Mouse (Mus musculus) adrenal gland, postnatal 36 days (tissue): Measurements from ENCODE around the gene Cilp2. TPM values are rescaled to one million over a fixed set of nuclear protein-coding genes. Genes with fewer than 3 reads are reported as not detected.

Source experiments
- DNase-seq, 2 experiments: peaks; one replicate each; pipeline ENCODE4 v3.0.0; 2021; ENCODE audit warnings: mixed read lengths in 1 of 2
- long read RNA-seq, 2 experiments: library from polyadenylated mRNA; stranded (forward); transcript quantifications; one replicate each; pipeline ENCODE4 v2.0.0; 2021; ENCODE audit warnings: borderline sequencing depth in 2 of 2
- total RNA-seq, 2 experiments: library from RNA; stranded (reverse); gene quantifications; 2 replicates each; pipeline ENCODE4 v1.2.3; 2021

Cilp2 gene
- under 1 TPM in 1 of 2 experiments, not detected in 1; 0.10 TPM for total RNA-seq
- long read RNA-seq, experiment 1, partial matches to known transcripts, result 0 of 1 reads
- long read RNA-seq, experiment 1, other reads (novel, unspliced or antisense), result 1 of 1 reads
- long read RNA-seq, experiment 2, partial matches to known transcripts, result 0 of 1 reads
- long read RNA-seq, experiment 2, other reads (novel, unspliced or antisense), result 1 of 1 reads

DNA sequence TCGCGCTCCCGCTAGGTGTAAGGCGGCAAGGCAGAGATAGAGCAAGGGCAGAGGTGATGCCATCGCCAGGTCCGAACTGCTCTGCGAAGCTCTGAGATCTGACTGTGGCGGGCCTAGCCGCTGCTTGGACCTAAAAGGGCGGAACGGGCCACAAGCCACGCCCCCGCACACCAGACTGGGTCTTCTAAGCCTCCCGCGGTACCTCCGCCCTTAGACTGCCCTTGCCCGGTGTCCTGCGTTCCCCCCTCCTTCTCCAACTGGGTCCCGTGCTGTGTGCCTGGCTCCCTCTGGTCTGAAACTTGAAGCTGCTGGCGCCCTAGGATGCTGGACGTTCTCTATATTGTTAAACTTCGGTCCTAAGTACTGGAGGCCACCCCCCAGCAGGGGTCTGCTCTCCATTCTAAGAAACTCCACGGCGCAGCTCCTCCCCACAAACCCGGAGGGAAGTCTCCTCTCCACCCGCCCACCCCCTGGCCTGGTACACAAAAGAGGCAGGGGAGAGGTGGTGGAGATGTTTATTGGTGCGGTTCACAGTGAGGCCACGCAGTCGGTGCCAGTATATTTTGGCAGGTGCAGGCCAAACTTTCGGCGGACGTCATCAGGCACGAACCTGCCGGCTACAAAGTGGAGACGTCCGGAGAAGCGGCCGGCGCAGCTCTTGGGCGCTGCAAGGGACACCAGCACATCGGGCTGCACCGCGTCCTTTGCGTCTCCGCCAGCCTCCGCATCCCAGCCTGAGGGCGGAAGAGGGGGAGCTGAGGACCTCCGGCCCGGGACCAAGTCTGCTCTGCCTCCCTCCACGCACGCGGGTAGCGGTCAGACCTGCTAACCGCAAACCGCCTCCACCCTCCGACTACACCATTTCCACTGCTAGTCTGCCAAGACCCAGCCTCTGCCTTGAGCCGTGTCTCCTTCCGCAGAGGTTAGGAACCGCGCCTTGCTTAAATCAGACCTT lies at the start of gene Cilp2:
Gene Cilp2, minus strand, starts transcription at position 399 of the 955 bp plus-strand sequence.
- DNase-seq, result peak in 1 of 2 experiments; percentile 52

DNA sequence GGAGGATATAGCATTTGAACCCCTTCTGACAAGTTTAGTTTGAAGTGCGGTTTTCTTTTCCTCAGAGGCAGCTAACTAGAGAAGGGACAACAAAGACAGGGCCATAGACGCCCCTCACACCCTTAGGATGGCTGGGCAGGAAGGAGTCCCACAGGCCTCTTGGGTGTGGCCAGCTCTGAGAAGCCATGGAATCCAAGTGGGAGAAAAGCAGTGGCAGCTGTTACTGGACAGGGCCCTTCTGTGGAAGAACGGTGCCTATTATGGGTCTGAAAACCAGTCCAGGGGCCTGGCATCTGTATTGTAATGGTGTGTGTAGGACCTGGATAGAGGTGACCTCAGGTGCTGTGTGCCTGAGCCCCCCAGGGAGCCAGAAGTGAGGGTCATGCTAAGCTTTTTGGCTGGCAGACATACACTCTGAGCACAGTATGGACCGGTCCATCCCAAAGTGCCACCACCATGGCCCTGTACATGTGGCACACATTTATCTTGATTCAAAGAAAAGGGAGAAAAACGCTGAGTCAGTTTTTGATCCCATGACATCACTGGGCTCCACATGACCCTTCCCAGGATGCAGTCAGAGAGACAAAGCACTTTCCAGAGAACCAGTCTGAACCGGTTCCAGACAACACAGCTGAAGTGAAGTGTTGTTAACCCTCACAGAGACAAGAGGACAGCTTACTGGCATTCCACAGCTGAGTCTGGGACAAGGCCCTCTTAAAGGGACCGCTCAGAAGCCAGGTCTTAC lies 48.7 kb upstream of the Cilp2 start:
- DNase-seq, result no peak

DNA sequence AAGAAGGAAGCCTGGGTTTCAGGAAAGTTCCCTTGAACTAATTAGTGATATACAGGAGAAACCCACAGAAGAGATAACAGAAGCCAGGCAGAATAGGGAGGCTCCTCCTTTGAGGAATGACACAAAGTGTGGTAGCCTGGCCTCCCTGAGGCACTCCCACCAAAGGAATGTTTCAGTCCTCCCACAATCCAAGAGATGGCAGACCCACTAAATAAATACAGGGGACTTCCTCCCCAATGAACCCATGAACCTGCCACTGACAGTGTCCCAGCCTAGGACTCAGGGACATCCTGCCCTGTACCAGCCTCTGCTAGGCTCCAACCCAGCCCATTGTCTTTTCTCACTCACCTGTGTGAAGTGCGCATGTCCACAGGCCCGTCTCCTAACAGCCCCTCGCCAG lies 47.9 kb upstream of the Cilp2 start:
- DNase-seq, result no peak

DNA sequence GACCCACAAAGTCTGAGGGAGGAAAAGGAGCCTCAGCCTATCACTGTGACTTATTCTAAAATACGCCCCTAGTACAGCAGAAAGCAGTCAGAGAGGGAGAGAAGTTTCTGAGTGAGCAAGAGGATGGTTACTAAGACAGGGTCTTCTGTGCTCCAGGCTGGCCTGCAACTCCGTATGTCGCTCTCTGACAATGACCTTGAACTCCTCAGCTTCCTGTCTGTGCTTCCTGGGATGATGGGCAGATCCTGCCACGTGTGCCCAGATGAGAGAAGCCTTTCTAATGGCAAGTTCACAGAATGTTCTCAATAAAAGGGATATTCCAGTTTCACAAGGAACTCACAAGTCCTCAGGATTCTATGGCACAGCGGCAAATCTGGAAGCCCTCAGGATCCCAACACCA lies 47.1 kb upstream of the Cilp2 start:
- DNase-seq, result no peak

DNA sequence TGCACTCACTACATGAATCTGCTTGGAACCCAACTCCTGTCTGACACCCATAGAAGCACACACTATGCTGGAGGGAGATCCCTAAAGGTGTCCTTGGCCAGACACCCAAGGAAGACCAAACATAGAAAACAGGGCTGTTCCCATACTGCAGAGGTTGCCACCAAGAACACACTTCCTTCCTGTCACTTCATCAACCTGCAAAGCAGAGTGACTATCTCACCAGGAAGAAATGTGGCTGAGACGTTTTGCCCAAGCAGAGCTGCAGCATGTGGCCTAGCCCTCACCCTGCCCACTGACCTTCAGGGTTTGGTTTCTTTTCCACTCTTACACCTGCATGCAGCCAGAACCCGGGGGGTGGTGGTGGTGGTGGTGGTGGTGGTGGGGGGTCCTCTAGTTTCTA lies 46.3 kb upstream of the Cilp2 start:
- DNase-seq, result no peak

DNA sequence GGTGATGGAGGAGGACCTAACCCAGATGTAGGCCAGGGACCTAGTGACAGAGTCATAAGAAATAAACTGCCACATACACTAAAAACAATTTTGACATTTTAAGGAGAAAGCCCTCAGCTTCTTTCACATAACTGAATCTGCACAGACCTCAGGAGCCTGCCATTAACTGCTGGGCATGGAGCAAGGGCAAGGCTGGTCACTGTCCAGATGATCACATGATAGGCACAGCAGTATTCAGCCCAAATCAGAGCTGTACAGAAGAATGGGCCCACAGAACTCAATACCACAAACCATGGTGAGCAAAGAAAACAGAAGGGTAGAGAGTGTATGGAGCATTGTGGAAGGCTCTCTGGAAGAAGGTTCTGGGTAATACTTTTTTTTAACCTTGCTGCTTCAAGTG lies 39.4 kb upstream of the Cilp2 start:
- DNase-seq, result no peak

DNA sequence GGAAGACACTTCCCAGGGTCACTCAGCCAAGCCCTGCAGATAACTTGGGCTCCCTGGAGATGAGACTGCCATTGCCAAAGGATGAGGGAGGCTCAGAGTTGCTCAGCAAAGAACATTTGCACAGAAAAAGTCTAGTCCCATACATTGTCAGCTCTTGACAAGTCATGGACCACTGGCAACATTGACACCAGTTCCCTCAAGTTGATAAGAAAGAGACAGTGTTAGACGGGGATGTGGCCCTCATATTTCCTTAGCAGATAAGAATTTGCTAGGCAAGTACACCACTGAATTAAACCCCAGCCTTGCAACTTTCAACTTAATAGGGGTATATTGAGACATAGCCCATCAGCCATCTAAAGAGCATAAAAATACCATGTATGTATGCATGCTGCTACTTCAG lies 36.5 kb upstream of the Cilp2 start:
- no peak for DNase-seq

DNA sequence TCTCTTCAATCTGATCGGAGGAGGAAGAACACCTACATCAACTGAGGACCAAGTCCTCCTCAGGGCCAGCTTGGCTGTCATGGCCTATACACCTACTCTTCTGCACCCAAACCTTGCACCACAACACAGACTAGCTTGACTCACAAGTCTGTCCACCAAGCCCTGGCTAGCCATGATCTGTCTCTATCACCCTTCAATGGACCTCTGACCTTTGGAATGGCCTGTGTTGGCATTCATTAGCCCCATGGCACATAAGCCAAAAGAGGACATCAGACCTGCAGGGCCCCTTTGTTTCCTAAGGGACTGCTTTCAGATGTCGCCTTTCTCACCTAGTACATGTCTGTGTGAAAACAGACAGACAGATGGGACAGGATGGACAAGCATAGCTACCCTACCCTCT lies 33.7 kb upstream of the Cilp2 start:
- DNase-seq, result no peak

DNA sequence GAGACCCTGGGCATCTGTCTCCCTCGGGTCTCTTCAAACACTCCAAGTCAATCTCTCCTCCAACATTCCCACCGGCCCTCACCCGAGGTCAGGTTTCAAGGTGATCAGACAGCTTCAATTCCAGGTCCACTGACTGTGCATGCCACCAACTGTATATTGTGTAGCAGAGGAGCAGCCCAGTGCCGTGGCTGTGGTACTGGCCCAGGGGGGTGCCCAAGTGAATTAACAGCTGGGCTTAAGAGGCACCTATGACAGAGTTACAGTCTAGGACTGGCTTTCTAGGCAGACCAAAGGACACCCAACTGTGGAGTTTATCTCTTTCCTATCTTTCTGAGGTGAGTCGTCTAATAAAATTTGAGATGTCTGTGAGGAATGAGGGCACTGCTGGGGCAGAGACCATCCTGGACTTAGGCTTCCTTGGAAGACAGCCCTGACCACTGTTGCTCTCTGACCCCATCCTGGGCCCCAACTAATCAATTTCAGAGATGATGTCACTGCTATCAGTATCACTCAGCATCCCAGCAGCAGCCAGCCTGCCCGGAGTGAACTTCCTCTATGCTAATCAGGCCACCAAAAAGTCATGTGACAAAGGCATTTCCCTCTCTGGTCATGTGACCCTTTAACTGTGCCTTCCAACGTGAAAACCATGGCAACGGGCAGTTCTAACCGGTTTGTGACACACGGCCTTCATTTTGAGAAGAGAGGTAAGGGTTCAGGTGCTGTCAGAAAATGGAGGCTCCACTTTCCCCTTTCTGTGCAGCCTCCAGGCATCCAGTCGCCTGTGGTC lies 32.6 kb upstream of the Cilp2 start:
- peak; percentile 53 to 62 for DNase-seq

DNA sequence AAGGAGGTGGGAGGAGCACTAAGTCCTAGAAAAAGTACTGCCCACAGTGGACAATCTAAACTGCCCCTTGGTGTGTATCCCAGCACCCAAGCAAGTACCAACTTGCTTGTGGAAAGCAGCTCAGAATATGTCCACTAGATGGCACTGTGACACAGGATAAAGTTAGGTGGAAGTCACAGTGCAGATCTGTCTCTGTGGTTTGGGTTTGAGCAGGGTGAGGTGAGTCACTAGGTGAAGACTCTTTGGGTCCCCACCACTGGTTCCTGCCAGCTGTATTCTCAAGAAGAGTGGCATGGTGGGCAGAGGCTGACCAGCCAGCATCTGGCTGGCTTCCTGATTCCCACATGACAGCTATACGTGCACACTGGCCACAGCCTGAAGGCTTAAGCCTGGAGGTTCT lies 31.5 kb upstream of the Cilp2 start:
- peak; percentile 65 to 79 for DNase-seq

DNA sequence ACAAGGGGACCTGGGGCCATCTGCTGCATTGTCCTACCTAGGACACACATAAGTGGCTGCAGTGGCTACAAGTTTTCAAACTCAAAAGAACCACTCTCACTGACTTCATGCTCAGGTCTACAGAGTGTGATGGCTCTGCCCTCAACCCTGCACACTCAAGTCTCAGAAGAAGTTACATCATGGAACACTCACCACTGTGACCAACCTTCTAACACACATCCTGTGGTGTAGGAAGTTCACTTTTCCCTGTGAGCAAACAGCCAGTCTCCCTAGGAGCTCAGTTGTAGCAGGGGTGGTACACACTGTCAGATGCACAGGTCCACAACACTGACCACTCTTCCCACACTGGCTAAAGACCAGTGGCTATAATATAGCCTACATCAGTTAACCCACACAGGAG lies 31.0 kb upstream of the Cilp2 start:
- no peak for DNase-seq

DNA sequence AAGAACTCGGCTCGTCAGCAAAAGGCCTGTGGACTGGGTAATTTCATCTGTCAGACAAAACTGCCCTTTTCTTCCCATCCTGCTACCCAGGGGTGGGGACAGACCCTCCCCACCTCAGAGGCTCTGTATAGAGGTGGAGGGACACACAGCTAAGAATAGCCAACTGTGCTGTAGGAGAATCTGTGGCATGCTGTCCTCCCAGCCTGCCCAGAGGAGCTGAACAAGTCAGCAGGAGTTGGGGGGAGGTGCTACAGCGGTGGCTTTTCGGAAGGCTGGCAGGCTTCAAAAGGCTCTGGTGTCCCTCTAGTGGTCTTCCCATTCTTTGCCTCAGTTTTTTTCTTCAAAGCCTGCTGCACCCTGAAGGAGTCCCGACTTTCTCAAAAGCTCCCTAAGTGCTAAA lies 28.3 kb upstream of the Cilp2 start:
- DNase-seq, result no peak

DNA sequence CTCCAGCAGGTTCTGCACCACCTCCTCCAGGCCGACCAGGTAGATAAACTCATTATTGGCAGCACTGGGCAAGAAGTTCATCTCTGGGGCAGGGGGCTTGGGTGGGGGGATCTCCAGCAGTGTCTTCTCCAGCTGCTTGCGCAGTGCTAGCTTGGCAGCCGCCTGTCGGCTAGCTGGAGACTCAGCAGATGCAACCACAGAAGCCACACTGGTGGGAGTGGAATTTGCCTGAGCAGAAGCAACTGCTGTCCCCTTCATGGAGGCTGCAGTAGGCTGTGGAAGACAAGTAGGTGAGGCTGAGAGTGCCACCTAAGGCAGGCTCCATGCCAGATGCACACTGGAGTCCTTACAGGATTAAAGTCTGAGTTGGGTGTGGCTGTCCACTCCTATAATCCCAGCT lies 27.0 kb upstream of the Cilp2 start:
- no peak for DNase-seq

DNA sequence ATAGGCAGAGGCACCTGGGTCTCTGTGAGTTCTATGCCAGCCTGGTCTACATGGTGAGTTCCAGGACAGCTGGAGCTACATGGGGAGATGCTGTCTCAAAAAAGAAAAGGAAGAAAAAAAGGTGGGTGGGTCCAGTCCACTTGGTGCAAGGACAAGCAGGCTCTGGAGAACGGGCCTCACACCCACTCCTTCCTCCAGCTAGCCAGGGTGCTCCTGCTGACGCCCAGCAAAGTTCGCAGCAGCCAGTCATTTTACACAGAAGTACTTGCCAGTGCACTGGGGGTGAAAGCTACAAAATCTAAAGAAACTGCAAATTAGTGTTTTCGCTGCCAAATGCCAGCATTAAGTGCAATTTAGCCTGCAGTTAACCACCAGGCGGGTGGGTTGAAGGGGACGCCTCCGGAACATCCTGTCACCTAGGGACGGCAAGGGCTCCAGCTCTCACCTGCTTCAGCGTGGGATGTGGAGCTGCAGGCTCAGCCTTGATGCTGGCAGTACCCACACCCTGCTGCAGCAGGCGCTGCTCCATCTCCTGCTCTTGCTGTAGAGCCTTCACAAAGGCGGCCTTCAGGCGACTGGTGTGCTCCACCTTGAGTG lies 25.1 kb upstream of the Cilp2 start:
- DNase-seq, result no peak

DNA sequence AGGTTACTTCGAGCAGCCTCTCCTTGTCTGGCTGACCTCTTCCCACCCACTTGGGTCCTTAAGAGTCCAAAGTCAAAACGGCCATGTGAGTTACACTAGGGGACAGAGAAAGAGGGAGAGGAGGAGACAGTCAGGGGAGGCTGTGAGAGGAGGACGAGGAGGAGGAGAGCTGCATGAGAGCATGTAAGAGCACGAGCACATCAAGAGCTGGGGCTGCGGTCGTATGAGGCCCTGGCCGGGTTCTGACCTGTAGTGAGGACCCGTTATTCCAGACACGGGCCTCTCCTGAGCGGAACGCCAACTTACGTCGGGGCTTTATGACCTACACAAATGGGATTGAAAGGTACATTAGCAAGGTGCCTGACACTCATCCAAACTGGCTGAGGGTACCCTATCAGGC lies 24.4 kb upstream of the Cilp2 start:
- no peak for DNase-seq

DNA sequence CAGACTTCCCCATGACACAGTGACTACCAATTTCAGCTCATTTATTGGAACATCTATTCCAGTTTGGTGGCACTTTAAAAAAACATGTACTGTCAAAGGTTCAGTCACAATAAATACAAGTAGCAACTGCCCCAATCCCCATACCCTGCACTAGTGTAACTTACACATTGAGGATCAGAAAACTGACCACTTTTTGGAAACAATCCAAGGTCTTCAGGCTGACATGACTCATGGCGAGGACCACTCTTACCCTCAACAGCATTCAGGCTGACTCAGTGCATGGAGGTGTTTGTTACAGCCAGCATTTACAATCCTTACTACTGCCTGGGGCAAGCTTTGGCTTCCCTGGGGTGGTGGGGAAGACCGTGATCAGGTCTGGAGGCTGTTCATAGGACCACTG lies 19.6 kb upstream of the Cilp2 start:
- DNase-seq, result no peak

DNA sequence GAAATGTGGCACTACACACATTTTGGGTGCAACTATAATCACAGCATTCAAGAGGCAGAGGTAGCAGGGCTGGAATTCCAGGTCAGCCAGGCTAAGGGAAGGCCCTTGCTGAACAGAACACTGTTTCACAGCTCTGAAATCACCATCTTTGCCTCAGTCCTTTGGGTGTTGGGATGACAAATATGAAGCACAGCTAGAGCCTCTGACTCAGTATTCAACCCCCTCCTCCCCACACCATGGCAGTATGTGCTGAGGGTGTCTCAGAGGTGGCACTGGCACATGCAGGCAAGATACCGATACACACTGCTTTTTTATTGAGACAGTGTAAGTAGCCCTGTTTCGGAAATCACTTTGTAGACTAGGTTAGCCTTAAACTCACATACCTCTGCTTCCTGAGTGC lies 18.8 kb upstream of the Cilp2 start:
- no peak for DNase-seq

DNA sequence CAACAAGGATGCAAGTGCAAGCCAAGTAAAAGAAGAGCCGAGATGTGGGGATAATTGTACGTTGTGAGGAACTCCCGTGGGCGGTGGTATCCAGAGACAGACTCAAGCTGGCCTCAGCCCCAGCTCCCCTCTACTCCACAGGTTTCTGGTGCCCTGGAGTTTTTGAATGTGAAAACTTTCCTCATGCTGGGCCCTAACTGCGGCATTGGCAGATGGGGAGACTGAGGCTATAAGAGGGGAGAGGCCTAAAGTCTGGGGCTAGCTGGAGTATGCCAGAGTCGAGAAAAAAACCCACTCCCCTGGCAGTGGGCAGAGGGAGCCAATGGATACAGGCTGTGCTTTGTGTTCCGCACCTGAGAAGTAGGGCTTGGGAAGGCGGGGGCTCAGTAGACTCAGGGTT lies 16.6 kb upstream of the Cilp2 start:
- no peak for DNase-seq

DNA sequence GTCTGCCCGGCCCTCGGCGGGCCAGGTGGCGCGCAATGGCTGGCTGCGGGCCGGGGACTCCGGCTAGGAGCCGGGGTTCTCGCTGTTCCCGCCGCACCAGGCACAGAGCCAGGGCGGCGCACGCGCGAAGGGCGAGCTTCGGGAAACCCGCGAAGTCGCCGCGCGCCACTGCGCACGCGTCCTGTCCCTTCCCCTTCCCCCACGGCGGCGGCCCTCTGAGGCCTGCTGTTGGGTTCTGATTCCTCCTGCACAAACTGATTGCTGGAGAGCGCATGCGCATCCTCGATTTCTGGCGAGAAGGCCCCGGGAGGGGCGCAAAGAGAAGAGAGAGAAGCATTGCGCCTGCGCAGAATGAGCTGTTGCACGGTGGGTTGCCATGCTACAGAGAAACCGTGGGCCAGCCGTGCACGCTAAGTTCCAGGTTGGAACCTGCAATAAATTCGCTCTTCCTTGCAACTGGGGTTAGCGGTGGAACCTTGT lies 15.6 kb upstream of the Cilp2 start:
- peak; percentile 99 for DNase-seq

DNA sequence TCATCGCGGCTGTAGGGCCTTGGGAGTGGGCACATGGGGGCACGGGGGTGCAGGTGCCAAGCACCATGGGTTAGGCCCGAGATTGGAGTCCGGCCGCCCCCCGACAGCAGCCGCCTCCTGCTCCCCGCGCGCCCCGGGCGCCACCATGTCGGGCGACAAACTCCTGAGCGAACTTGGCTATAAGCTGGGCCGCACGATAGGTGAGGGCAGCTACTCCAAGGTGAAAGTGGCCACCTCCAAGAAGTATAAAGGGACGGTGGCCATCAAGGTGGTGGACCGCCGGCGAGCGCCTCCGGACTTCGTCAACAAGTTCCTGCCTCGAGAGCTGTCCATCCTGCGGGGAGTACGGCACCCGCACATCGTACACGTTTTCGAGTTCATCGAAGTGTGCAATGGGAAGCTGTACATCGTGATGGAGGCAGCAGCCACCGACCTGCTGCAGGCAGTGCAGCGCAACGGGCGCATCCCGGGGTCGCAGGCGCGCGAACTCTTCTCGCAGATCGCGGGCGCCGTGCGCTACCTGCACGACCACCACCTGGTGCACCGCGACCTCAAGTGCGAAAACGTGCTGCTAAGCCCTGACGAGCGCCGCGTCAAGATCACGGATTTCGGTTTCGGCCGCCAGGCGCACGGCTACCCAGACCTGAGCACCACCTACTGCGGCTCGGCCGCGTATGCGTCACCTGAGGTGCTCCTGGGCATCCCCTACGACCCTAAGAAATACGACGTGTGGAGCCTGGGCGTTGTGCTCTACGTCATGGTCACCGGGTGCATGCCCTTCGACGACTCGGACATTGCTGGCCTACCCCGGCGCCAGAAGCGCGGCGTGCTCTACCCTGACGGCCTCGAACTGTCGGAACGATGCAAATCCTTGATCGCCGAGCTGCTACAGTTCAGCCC lies 14.9 kb upstream of the Cilp2 start, which contains the start of the genes Tssk6, Ndufa13 and Yjefn3:
Gene Tssk6, plus strand, starts transcription at position 22 of the 900 bp plus-strand sequence.
Gene Ndufa13, minus strand, starts transcription at position 396 of the 900 bp plus-strand sequence.
Gene Yjefn3, minus strand, starts transcription at position 550 of the 900 bp plus-strand sequence.
- peak in 1 of 2 experiments; percentile 35 for DNase-seq
